Mouse (Mus musculus) kidney, adult 8-10 months (tissue): ENCODE measurements around the gene Tomt.
A peak's percentile ranks its signal among the peaks of the same experiment; 100 is the strongest.

ENCODE experiments used
- DNase-seq, 2 experiments: peaks; one replicate each; pipeline ENCODE4 v3.0.0; 2022

The Tomt gene

GRCm38 (mm10) chr7:101900331-101901097 is 5.6 kb downstream of the Tomt start:
- DNase-seq, result no peak

- peak; percentile 99 for DNase-seq
Measured at GRCm38 (mm10) chr7:101896104-101897066, 9.8 kb downstream of the Tomt start.

- DNase-seq, result no peak
Measured at GRCm38 (mm10) chr7:101895695-101896094, 10.5 kb downstream of the Tomt start.

GRCm38 (mm10) chr7:101888460-101888859 is 17.7 kb downstream of the Tomt start:
- DNase-seq, result no peak

GRCm38 (mm10) chr7:101886274-101886673 is 19.9 kb downstream of the Tomt start:
- no peak for DNase-seq

- DNase-seq, result no peak
Measured at GRCm38 (mm10) chr7:101884160-101884559, 22.0 kb downstream of the Tomt start.

- no peak for DNase-seq
Measured at GRCm38 (mm10) chr7:101882413-101883154, 23.6 kb downstream of the Tomt start.

- no peak for DNase-seq
Measured at GRCm38 (mm10) chr7:101880855-101881254, 25.3 kb downstream of the Tomt start.

GRCm38 (mm10) chr7:101875978-101876377 is 30.2 kb downstream of the Tomt start:
- no peak for DNase-seq

GRCm38 (mm10) chr7:101871296-101871695 is 34.9 kb downstream of the Tomt start:
- DNase-seq, result peak; percentile 28 to 45

- peak; percentile 79 to 88 for DNase-seq
Measured at GRCm38 (mm10) chr7:101870629-101871028, 35.5 kb downstream of the Tomt start, which contains the start of gene Folr1. Gene Folr1, minus strand, starts transcription at chr7:101870788.

- DNase-seq, result peak in 1 of 2 experiments; percentile 58
Measured at GRCm38 (mm10) chr7:101869163-101869500, 37.0 kb downstream of the Tomt start.

GRCm38 (mm10) chr7:101868241-101869162 is 37.7 kb downstream of the Tomt start:
- peak; percentile 71 to 76 for DNase-seq

- no peak for DNase-seq
Measured at GRCm38 (mm10) chr7:101867482-101867881, 38.7 kb downstream of the Tomt start.

- peak in 1 of 2 experiments; percentile 30 for DNase-seq
Measured at GRCm38 (mm10) chr7:101866491-101867265, 39.5 kb downstream of the Tomt start.

GRCm38 (mm10) chr7:101863415-101863814 is 42.7 kb downstream of the Tomt start, which contains the start of gene Anapc15:
Gene Anapc15, plus strand, starts transcription at chr7:101863715.
- no peak for DNase-seq

GRCm38 (mm10) chr7:101862291-101862690 is 43.9 kb downstream of the Tomt start:
- no peak for DNase-seq

GRCm38 (mm10) chr7:101860978-101861377 is 45.2 kb downstream of the Tomt start:
- DNase-seq, result peak; percentile 56 to 76

- no peak for DNase-seq
Measured at GRCm38 (mm10) chr7:101858362-101858761, 47.8 kb downstream of the Tomt start.

- no peak for DNase-seq
Measured at GRCm38 (mm10) chr7:101857094-101857493, 49.1 kb downstream of the Tomt start, which contains the start of gene Folr2. Gene Folr2, minus strand, starts transcription at chr7:101857194.

- no peak for DNase-seq
Measured at GRCm38 (mm10) chr7:101853816-101854215, 52.3 kb downstream of the Tomt start.
